Mouse (Mus musculus) olfactory bulb, adult 2 months (tissue): ENCODE data around the gene Tomm20.

ENCODE experiments used
- CTCF ChIP-seq: fragments of 200-500 bp; IDR thresholded peaks from 2 replicates; pipeline ENCODE4 v1.5.1; 2012; ENCODE audit warnings: low read depth, mild to moderate bottlenecking, low read length, moderate library complexity; ENCODE audit not compliant: insufficient read depth
- POLR2A ChIP-seq: fragments of 200-500 bp; IDR thresholded peaks from 2 replicates; pipeline ENCODE4 v1.6.1; 2012; ENCODE audit warnings: mild to moderate bottlenecking, low read depth, low read length, moderate library complexity; ENCODE audit not compliant: insufficient read depth

- TF ChIP-seq CTCF (no peak), POLR2A (no peak)
Measured at GRCm38 (mm10) chr8:126949527-126949926, 3.9 kb upstream of the Tomm20 start.
